Mouse (Mus musculus) lung, adult 10 weeks (tissue): ENCODE results near the gene Ahsa2. TPM values are rescaled to one million over a fixed set of nuclear protein-coding genes. Genes with fewer than 3 reads are reported as not detected.

Experiments
- polyA plus RNA-seq: library from polyadenylated mRNA; stranded (reverse); fragments of 350-450 nt; fragmentation: Illumina TruSeq; extraction: RNeasy Lipid Tissue Mini Kit (QIAGEN cat#74804); gene quantifications from one replicate; pipeline ENCODE4 v1.2.3, GENCODE M21; 2014; ENCODE audit warnings: low read depth, low replicate concordance; ENCODE audit not compliant: insufficient read depth

Ahsa2 gene
- 19.0 TPM for polyA plus RNA-seq

DNA sequence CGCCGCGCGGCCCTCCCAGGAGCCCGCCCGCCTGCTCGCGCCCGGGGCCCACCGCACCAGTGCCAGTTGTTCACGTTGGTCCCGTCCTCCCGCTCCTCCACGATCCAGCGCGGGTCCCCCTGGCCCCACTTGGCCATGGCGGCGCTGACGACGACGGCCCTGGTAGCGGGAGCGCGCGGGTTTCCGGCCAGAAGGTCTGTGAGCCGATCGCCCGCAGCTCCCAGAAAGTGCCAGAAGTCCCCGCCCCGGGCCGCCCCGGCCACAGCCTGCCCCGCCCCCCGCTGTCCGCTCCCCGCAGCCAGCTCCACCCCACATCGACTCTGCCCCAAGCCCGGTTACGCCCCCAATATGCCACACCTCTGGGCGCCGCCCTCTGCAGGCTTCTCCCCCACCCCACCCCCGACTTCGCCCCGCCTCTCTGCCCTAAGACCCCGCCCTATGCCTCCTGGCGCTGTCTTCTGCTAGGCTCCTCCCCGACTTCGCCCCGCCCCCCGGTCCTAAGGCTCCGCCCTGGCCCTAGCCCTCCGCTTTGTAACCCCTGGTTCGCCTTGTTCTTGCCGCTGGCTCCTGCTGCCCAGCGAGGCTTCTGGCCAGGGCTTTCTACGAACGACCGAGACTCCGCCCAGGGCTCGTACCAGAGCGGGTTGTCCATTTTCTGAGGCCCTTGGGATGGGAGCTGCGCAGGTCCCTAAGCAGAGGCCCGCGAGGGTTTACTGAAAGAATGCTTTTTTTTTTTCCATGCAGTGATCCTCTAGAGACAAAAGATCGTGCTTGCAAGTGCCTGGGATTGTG lies at the start of gene Ahsa2:
Gene Ahsa2 (minus strand): TSS at position 313 of the 792 bp plus-strand sequence.

GRCm38 (mm10) chr11:23520473-23521205 lies 22.8 kb upstream of the Ahsa2 start, which contains the start of gene 1700093K21Rik:
1700093K21Rik (minus strand) TSS chr11:23521155.

Other genes starting within 250 kb of the Ahsa2 start
- 21.9 TPM for gene Xpo1, start 242.0 kb downstream of the Ahsa2 start, polyA plus RNA-seq
- 14.0 TPM for gene Usp34, start 191.1 kb downstream of the Ahsa2 start, polyA plus RNA-seq
- not detected for gene 1700093K21Rik, start 23.1 kb upstream of the Ahsa2 start, polyA plus RNA-seq
- 6.4 TPM for gene 0610010F05Rik, start 135.6 kb upstream of the Ahsa2 start, polyA plus RNA-seq
- 6.2 TPM for gene Pus10, start 167.6 kb upstream of the Ahsa2 start, polyA plus RNA-seq
- 17.5 TPM for gene Pex13, start 167.9 kb upstream of the Ahsa2 start, polyA plus RNA-seq